Mouse (Mus musculus) neural tube, embryonic 12.5 days (tissue): Measurements from ENCODE around the gene 1110004F10Rik. TPM values are rescaled to one million over a fixed set of nuclear protein-coding genes. Genes with fewer than 3 reads are reported as not detected.

Source experiments
- polyA plus RNA-seq: library from polyadenylated mRNA; unstranded; fragments of >200 nt; fragmentation: Nextera tagmentation; extraction: Ambion mirVana; gene quantifications from 2 replicates; pipeline ENCODE4 v1.2.1, GENCODE M21; 2016

Gene 1110004F10Rik
- polyA plus RNA-seq, 1 experiment from 2014 or later = 310 TPM

Other genes with a start within 250 kb of the 1110004F10Rik start
- gene Sox6, start 601 bp upstream of the 1110004F10Rik start, polyA plus RNA-seq = 67.5 and 74.2 TPM in 2 replicates
- gene Gm4353, start 45.2 kb downstream of the 1110004F10Rik start, polyA plus RNA-seq = 0.40 and 1.3 TPM in 2 replicates